Mouse (Mus musculus): Measurements from ENCODE around the gene Gm10300. TPM values are rescaled to one million over a fixed set of nuclear protein-coding genes. Genes with fewer than 3 reads are reported as not detected.

The Gm10300 gene
- total and polyA plus RNA-seq, 2 experiments from 2014 or later = 0.18 TPM; not detected in 1

DNA sequence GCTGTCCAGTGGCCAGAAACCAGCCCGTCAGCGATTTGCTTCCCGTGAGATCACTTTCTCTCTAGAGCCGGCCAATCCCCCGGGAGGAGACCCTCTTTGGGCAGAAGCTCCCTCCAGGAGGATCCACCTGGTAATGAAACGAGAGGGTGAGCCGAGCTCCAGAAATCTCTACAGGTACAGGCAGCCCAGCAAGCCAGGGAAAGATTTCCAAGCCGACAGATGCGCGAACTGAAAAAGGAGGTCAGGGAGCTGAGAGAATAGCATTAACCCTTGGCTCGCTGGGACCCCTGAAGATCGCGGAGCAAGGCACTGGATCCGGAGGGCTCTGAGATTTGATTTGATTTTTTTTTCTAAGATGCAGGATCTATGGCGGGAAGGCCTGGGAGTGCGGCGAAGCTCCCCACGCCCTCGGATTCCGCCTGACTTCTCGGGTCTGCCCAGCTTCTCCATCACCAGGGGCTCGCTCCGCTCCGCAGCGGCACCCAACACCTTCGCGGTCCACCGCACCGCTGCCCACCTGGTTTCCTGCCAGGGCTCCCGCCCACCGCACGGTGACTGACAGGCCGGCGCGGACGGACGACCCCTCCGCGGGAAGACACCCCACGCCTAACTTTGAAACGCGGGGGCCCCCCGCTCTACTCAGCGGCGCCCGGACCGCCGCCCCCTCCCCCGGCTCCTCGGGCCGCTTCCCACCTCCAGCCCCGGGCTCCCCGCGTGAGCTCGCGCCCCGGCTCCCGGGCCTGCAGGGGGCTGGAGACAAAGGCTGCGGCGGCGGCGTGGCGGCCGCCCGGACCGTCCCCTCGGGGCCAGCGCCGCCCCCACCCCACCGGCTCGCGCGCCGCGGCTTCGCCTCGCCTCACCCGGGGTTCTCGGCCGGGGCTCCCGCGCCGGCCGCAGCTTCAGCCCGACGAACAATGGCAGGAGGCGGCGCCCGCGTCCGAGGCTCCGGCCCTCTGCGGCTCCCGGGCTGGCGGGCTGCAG is 26.2 kb upstream of the Gm10300 start:
- H3K4me2 ChIP-seq (ENCODE audit: low read depth, low read length) = peak overlapping the region; percentile 100
- ATAC-seq (ENCODE audit: insufficient read depth, low read depth) (peak; percentile 55), DNase-seq (ENCODE audit: low spot score) (no peak)
- TF ChIP-seq EP300 (IDR thresholded peaks at IDR 0.05; ENCODE audit: low read depth) (no peak), CTCF (IDR thresholded peaks at IDR 0.05; ENCODE audit: low read depth) (no peak)
- no peaks in the 10 kb centered on the region for H3K9me3 ChIP-seq (replicated peaks; ENCODE audit: control insufficient read depth, low read length)
- peaks cover 17% of the 10 kb centered on the region for H3K4me1 ChIP-seq (ENCODE audit: control insufficient read depth, insufficient read depth)
- no peaks in the 10 kb centered on the region for H3K27me3 ChIP-seq (ENCODE audit: control insufficient read depth, insufficient read depth, low read length)
- peak overlapping the region; percentile 89 for H3K4me3 ChIP-seq (ENCODE audit: low read depth, low read length)
- WGBS = 1% methylated on average over 82 of the region's 95 CpGs
- no peaks in the 10 kb centered on the region for H3K36me3 ChIP-seq (replicated peaks; ENCODE audit: control insufficient read depth, insufficient read depth, low read length)
- peak overlapping the region; percentile 77 for H3K27ac ChIP-seq (ENCODE audit: low read depth)
- H3K9ac ChIP-seq (replicated peaks; ENCODE audit: low read depth, low read length) = peak overlapping the region; percentile 90

GRCm38 (mm10) chr4:132048995-132049404 is 25.5 kb upstream of the Gm10300 start:
- ATAC-seq (ENCODE audit: insufficient read depth, low read depth) (peak; percentile 98), DNase-seq (ENCODE audit: low spot score) (peak; percentile 91)
- peak overlapping the region; percentile 89 for H3K4me3 ChIP-seq (ENCODE audit: low read depth, low read length)
- H3K36me3 ChIP-seq (replicated peaks; ENCODE audit: control insufficient read depth, insufficient read depth, low read length) = no peaks in the 10 kb centered on the region
- peak overlapping the region; percentile 90 for H3K9ac ChIP-seq (replicated peaks; ENCODE audit: low read depth, low read length)
- peak overlapping the region; percentile 77 for H3K27ac ChIP-seq (ENCODE audit: low read depth)
- no peaks in the 10 kb centered on the region for H3K9me3 ChIP-seq (replicated peaks; ENCODE audit: control insufficient read depth, low read length)
- TF ChIP-seq CTCF (IDR thresholded peaks at IDR 0.05; ENCODE audit: low read depth) = no peak
- no peak for TF ChIP-seq EP300 (IDR thresholded peaks at IDR 0.05; ENCODE audit: low read depth)
- H3K27me3 ChIP-seq (ENCODE audit: control insufficient read depth, insufficient read depth, low read length) = no peaks in the 10 kb centered on the region
- H3K4me1 ChIP-seq (ENCODE audit: control insufficient read depth, insufficient read depth) = peaks cover 10% of the 10 kb centered on the region
- H3K4me2 ChIP-seq (ENCODE audit: low read depth, low read length) = peak overlapping the region; percentile 100
- 0% methylated on average over 15 of the region's 46 CpGs for whole genome bisulfite sequencing

DNA sequence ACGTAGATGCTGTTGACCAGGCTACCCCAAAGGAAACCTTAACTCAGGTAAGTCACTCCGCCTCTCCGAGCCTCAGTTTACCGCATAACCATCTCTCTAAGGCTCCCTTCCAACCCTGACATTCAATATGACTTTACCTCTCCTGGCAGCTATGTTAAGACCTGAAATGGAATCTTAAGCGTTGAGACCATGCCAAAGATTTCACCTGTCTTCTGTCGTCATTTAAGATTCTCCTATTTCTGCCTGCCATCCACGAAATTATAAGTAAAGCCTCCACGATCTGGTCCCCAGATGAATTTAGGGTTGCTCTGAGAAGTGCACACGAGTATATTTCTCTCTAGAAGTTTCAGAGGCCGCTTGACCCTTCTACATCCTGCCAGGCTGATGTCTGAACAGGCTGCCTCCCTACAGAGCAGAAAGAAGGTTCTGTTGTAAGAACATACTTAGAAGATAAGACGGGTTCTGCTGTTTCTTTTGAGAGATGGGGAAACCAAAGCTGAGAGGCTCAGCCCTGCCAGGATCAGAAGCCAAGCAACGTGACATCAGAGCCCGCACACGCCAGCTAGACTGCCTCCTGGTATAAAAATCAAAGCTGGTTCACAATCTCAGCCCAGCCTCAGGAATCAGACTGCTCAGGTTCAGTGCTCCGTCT is 24.8 kb upstream of the Gm10300 start:
- TF ChIP-seq CTCF (IDR thresholded peaks at IDR 0.05; ENCODE audit: low read depth) = no peak
- no peak for TF ChIP-seq EP300 (IDR thresholded peaks at IDR 0.05; ENCODE audit: low read depth)
- DNase-seq (ENCODE audit: low spot score) (no peak), ATAC-seq (ENCODE audit: insufficient read depth, low read depth) (no peak)
- Histone ChIP-seq H3K4me1 (ENCODE audit: control insufficient read depth, insufficient read depth) (peaks cover 6% of the 10 kb centered on the region; the same call in 1 of the 2 replicates), H3K4me3 (ENCODE audit: low read depth, low read length) (peak overlapping the region; percentile 89), H3K36me3 (replicated peaks; ENCODE audit: control insufficient read depth, insufficient read depth, low read length) (no peaks in the 10 kb centered on the region), H3K9ac (replicated peaks; ENCODE audit: low read depth, low read length) (no peak overlapping the region), H3K4me2 (ENCODE audit: low read depth, low read length) (peak overlapping the region; percentile 100), H3K27me3 (ENCODE audit: control insufficient read depth, insufficient read depth, low read length) (no peaks in the 10 kb centered on the region), H3K9me3 (replicated peaks; ENCODE audit: control insufficient read depth, low read length) (no peaks in the 10 kb centered on the region), H3K27ac (ENCODE audit: low read depth) (no peak overlapping the region)
- 12% methylated on average over 15 of the region's 15 CpGs for WGBS

GRCm38 (mm10) chr4:132051321-132052275 is 22.9 kb upstream of the Gm10300 start:
- H3K4me1 ChIP-seq (ENCODE audit: control insufficient read depth, insufficient read depth) = peaks cover 6% of the 10 kb centered on the region; the same call in 1 of the 2 replicates
- 66% methylated on average over 10 of the region's 10 CpGs for WGBS
- no peak for ATAC-seq (ENCODE audit: insufficient read depth, low read depth)

GRCm38 (mm10) chr4:132057311-132057710 is 17.2 kb upstream of the Gm10300 start:
- no peak overlapping the region for H3K4me3 ChIP-seq (ENCODE audit: low read depth, low read length)
- H3K9me3 ChIP-seq (replicated peaks; ENCODE audit: control insufficient read depth, low read length) = no peaks in the 10 kb centered on the region
- peak overlapping the region; percentile 41; the same call in 1 of the 2 replicates for H3K27ac ChIP-seq (ENCODE audit: low read depth)
- no peak overlapping the region for H3K9ac ChIP-seq (replicated peaks; ENCODE audit: low read depth, low read length)
- no peak for DNase-seq (ENCODE audit: low spot score)
- TF ChIP-seq EP300 (IDR thresholded peaks at IDR 0.05; ENCODE audit: low read depth) = no peak
- no peak for TF ChIP-seq CTCF (IDR thresholded peaks at IDR 0.05; ENCODE audit: low read depth)
- H3K4me2 ChIP-seq (ENCODE audit: low read depth, low read length) = no peak overlapping the region
- H3K27me3 ChIP-seq (ENCODE audit: control insufficient read depth, insufficient read depth, low read length) = no peaks in the 10 kb centered on the region
- no peaks in the 10 kb centered on the region for H3K36me3 ChIP-seq (replicated peaks; ENCODE audit: control insufficient read depth, insufficient read depth, low read length)
- peaks cover 29% of the 10 kb centered on the region for H3K4me1 ChIP-seq (ENCODE audit: control insufficient read depth, insufficient read depth)
- no peak for ATAC-seq (ENCODE audit: insufficient read depth, low read depth)

More at GRCm38 (mm10) chr4:132051321-132052275, 22.9 kb upstream of the Gm10300 start:
- H3K9ac ChIP-seq (replicated peaks; ENCODE audit: low read depth, low read length) = no peak overlapping the region
- H3K4me3 ChIP-seq (ENCODE audit: low read depth, low read length) = no peak overlapping the region
- no peaks in the 10 kb centered on the region for H3K27me3 ChIP-seq (ENCODE audit: control insufficient read depth, insufficient read depth, low read length)
- no peaks in the 10 kb centered on the region for H3K36me3 ChIP-seq (replicated peaks; ENCODE audit: control insufficient read depth, insufficient read depth, low read length)
- no peak for TF ChIP-seq EP300 (IDR thresholded peaks at IDR 0.05; ENCODE audit: low read depth)
- no peak for TF ChIP-seq CTCF (IDR thresholded peaks at IDR 0.05; ENCODE audit: low read depth)
- no peak overlapping the region for H3K4me2 ChIP-seq (ENCODE audit: low read depth, low read length)
- no peaks in the 10 kb centered on the region for H3K9me3 ChIP-seq (replicated peaks; ENCODE audit: control insufficient read depth, low read length)
- H3K27ac ChIP-seq (ENCODE audit: low read depth) = no peak overlapping the region
- no peak for DNase-seq (ENCODE audit: low spot score)
